Mouse (Mus musculus) CH12.LX (cell line): Measurements from ENCODE around the gene Olfr350.

Experiments used
- MAZ ChIP-seq: IDR thresholded peaks from 2 replicates; pipeline ENCODE4 v1.6.1; 2012; ENCODE audit warnings: low read depth, mild to moderate bottlenecking, inconsistent platforms, low read length, improper control_type of control experiment, moderate library complexity
- MEF2A ChIP-seq: IDR thresholded peaks from 2 replicates; pipeline ENCODE4 v1.6.1; 2014; ENCODE audit warnings: low read depth, mild to moderate bottlenecking, inconsistent platforms, low read length, improper control_type of control experiment, borderline replicate concordance
- MXI1 ChIP-seq: IDR thresholded peaks from 2 replicates; pipeline ENCODE4 v1.6.1; 2011; ENCODE audit warnings: mild to moderate bottlenecking, low read depth, low read length, improper control_type of control experiment
- POLR2A ChIP-seq: IDR thresholded peaks from 2 replicates; pipeline ENCODE4 v1.6.1; 2011; ENCODE audit warnings: low read depth, mild to moderate bottlenecking, improper control_type of control experiment, low read length
- ZNF384 ChIP-seq: IDR thresholded peaks from 2 replicates; pipeline ENCODE4 v1.6.1; 2012; ENCODE audit warnings: low read depth, low read length, improper control_type of control experiment, inconsistent platforms

DNA sequence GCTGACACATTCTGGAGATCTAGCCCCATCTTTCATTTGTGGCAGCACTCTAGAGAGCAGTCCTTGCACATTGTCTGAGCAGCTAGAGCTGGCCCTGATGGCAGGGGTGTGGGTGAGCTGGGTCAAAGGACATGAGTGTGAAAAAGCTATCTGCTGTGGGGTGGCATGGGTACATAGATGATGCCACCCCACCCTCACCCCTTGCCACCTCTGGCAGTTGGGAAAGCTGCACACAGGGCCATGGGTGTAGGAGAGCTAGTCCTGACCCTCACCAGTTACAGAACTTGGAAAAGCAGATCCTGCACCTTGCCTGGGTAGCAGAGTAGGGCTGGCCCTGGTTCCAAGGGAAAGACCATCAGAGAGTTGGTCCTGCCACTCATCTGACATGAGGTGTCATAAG is 51.0 kb downstream of the Olfr350 start:
- TF ChIP-seq ZNF384 (no peak), MXI1 (no peak), MEF2A (no peak), POLR2A (no peak), MAZ (no peak)
